Mouse (Mus musculus): ENCODE measurements around the gene Rbm20. TPM values are rescaled to one million over a fixed set of nuclear protein-coding genes. Genes with fewer than 3 reads are reported as not detected.

Rbm20 gene
- under 1 TPM in 1 of 2 experiments, not detected in 1; 0.07 TPM for total RNA-seq (2023)

GRCm38 (mm10) chr19:53676718-53677634 is at the start of gene Rbm20:
Rbm20 (plus strand) TSS chr19:53677306.

GRCm38 (mm10) chr19:53892061-53892460 is 215.0 kb downstream of the Rbm20 start, which contains the start of gene Pdcd4:
Pdcd4 (plus strand) TSS chr19:53892231.

Other genes starting within 250 kb of the Rbm20 start
- gene Dusp5, start 148.2 kb upstream of the Rbm20 start, total RNA-seq (2023), result 10 to 100 TPM; 50.3 to 74.5 TPM
- 10 to 100 TPM; 11.3 to 22.9 TPM for gene Nutf2-ps1, start 88.2 kb upstream of the Rbm20 start, total RNA-seq (2023)
- gene Smc3, start 76.9 kb upstream of the Rbm20 start, total RNA-seq (2023), result 10 to 100 TPM; 40.6 to 41.6 TPM
- gene Pdcd4, start 214.9 kb downstream of the Rbm20 start, total RNA-seq (2023), result 10 to 100 TPM; 59.1 to 67.4 TPM